Mouse (Mus musculus) myocyte (in vitro differentiated cells): Measurements from ENCODE around the gene Il27.

Experiments used
- CEBPB ChIP-seq: IDR thresholded peaks from 2 replicates; pipeline ENCODE4 v1.6.1; 2011; ENCODE audit warnings: mild to moderate bottlenecking, moderate library complexity; ENCODE audit not compliant: poor library complexity, insufficient read depth, severe bottlenecking
- E2F4 ChIP-seq: IDR thresholded peaks from one replicate; pipeline ENCODE4 v1.6.1; 2011; ENCODE audit warnings: mild to moderate bottlenecking, control low read depth, moderate library complexity; ENCODE audit not compliant: insufficient read depth
- MAX ChIP-seq: IDR thresholded peaks from one replicate; pipeline ENCODE4 v1.6.1; 2011; ENCODE audit warnings: low read depth, mild to moderate bottlenecking, control low read depth
- MYOG ChIP-seq, 3 experiments: IDR thresholded peaks; one replicate each; pipeline ENCODE4 v1.6.1; 2011; ENCODE audit warnings: control low read depth in 2 of 3, low read depth in 2 of 3, mild to moderate bottlenecking in 2 of 3; ENCODE audit not compliant: insufficient read length in 2 of 3, control insufficient read depth in 1 of 3, insufficient read depth in 1 of 3
- POLR2A ChIP-seq: IDR thresholded peaks from one replicate; pipeline ENCODE4 v1.6.1; 2011; ENCODE audit warnings: low read depth, mild to moderate bottlenecking, control low read depth, moderate library complexity; ENCODE audit not compliant: insufficient read length
- POLR2AphosphoS2 ChIP-seq: IDR thresholded peaks from one replicate; pipeline ENCODE4 v1.6.1; 2011; ENCODE audit warnings: low read depth, control low read depth; ENCODE audit not compliant: insufficient read length
- TCF12 ChIP-seq: IDR thresholded peaks from one replicate; pipeline ENCODE4 v1.6.1; 2011; ENCODE audit warnings: mild to moderate bottlenecking, control low read depth; ENCODE audit not compliant: poor library complexity, insufficient read depth, severe bottlenecking
- TCF3 ChIP-seq: IDR thresholded peaks from one replicate; pipeline ENCODE4 v1.6.1; 2011; ENCODE audit warnings: low read depth, control low read depth; ENCODE audit not compliant: insufficient read length
- USF1 ChIP-seq: IDR thresholded peaks from one replicate; pipeline ENCODE4 v1.6.1; 2011; ENCODE audit warnings: low read depth, mild to moderate bottlenecking, control low read depth, moderate library complexity

DNA sequence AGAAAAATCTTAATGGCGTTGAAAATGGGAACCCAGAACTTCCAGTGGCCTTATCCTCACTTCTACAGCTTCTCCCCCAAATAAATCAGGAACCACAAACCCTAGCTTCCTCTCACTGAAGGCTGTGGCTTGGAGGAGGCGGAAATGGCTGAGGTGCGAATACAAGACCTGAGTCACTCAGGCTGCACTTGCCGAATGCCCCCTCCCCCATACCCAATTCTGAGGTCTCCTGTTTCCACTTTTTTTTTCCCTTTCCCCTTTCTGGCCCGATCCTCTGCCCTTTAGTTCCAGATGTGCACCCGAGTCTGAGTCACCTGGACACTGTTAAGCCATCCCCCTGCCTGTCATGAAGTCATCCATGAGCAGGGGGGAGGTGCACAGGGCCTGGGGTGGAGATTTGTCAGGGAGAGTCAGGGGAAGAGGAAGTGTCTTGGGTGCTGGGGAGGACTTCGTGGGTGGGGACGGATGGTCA is 10.2 kb downstream of the Il27 start, which contains the start of gene Apobr:
- TF ChIP-seq POLR2A (no peak), E2F4 (no peak), MAX (no peak), USF1 (no peak), POLR2AphosphoS2 (no peak), TCF12 (no peak), TCF3 (no peak), CEBPB (no peak), MYOG (IDR thresholded peaks at IDR 0.05; ENCODE audit: control insufficient read depth in 1 of 3, insufficient read depth in 1 of 3, insufficient read length in 2 of 3, low read depth in 2 of 3) (no peak)
